Mouse (Mus musculus) stomach, postnatal 0 days (tissue): Measurements from ENCODE around the gene Ciao2b. TPM values are rescaled to one million over a fixed set of nuclear protein-coding genes. Genes with fewer than 3 reads are reported as not detected.

Experiments
- ATAC-seq: fragments of 200-750 bp; cut with Nextera tagmentation; 2 replicates; pipeline ENCODE4 v1.8.0; 2017; ENCODE audit not compliant: low FRiP score, low TSS enrichment
- DNase-seq: peaks from one replicate; pipeline ENCODE4 v3.0.0-alpha.2; 2016; ENCODE audit warnings: low spot score
- H3K27ac ChIP-seq: fragments of 300-500 bp; sonication (generic); replicated peaks from 2 replicates; pipeline ENCODE4 v1.5.1; 2014; ENCODE audit warnings: mild to moderate bottlenecking, control low read depth
- H3K27me3 ChIP-seq: fragments of 300-500 bp; sonication (generic); 2 replicates; pipeline ENCODE4 v1.6.1; 2014; ENCODE audit warnings: low read length; ENCODE audit not compliant: control insufficient read depth, insufficient read depth
- H3K36me3 ChIP-seq: fragments of 300-500 bp; sonication (generic); 2 replicates; pipeline ENCODE4 v1.6.1; 2014; ENCODE audit warnings: low read length, mixed read lengths; ENCODE audit not compliant: control insufficient read depth, insufficient read depth
- H3K4me1 ChIP-seq: fragments of 300-500 bp; sonication (generic); replicated peaks from 2 replicates; pipeline ENCODE4 v1.6.1; 2014; ENCODE audit warnings: antibody characterized with exemption; ENCODE audit not compliant: control insufficient read depth, insufficient read depth
- H3K4me2 ChIP-seq: fragments of 300-500 bp; sonication (generic); replicated peaks from 2 replicates; pipeline ENCODE4 v1.6.1; 2014; ENCODE audit warnings: low read depth, mild to moderate bottlenecking, control low read depth, moderate library complexity
- H3K4me3 ChIP-seq: fragments of 300-500 bp; sonication (generic); 2 replicates; pipeline ENCODE4 v1.5.1; 2014; ENCODE audit warnings: low read depth, low read length, control low read depth
- H3K9ac ChIP-seq: fragments of 300-500 bp; sonication (generic); 2 replicates; pipeline ENCODE4 v1.6.1; 2014; ENCODE audit warnings: mild to moderate bottlenecking, low read length, control low read depth, mixed read lengths
- H3K9me3 ChIP-seq: fragments of 300-500 bp; sonication (generic); 2 replicates; pipeline ENCODE4 v1.6.1; 2016; ENCODE audit warnings: low read length; ENCODE audit not compliant: control insufficient read depth
- CTCF ChIP-seq: IDR thresholded peaks from 2 replicates; pipeline ENCODE4 v1.5.1; 2016; ENCODE audit warnings: antibody characterized with exemption, low read depth, mild to moderate bottlenecking, moderate library complexity
- EP300 ChIP-seq: optimal IDR thresholded peaks from 2 replicates; pipeline ENCODE3; 2016; ENCODE audit warnings: antibody characterized with exemption
- WGBS: fragments of 180-500 bp; shearing (Covaris S2); extraction: QIAGEN DNeasy Blood & Tissue Kit; methylation state at CpG from one replicate; pipeline ENCODE4 v1.1.7; 2014; 5-methylcytosine and 5-hydroxymethylcytosine counted together
- polyA plus RNA-seq: library from polyadenylated mRNA; unstranded; fragments of >200 nt; fragmentation: Nextera tagmentation; extraction: Ambion mirVana; gene quantifications from 2 replicates; pipeline ENCODE4 v1.2.1, GENCODE M21; 2015

The Ciao2b gene
- polyA plus RNA-seq, 1 experiment from 2014 or later = 71.2 TPM

- ATAC-seq (no peak), DNase-seq (no peak)
- TF ChIP-seq EP300 = no peak
- TF ChIP-seq CTCF = no peak
- H3K36me3 ChIP-seq = no peaks in the 10 kb centered on the region
- WGBS = 38% methylated on average over 4 of the region's 4 CpGs
- no peaks in the 10 kb centered on the region for H3K4me1 ChIP-seq
- no peak overlapping the region for H3K27ac ChIP-seq
- H3K9me3 ChIP-seq = no peaks in the 10 kb centered on the region
- no peak overlapping the region for H3K4me3 ChIP-seq
- H3K9ac ChIP-seq = no peak overlapping the region
- no peak overlapping the region for H3K4me2 ChIP-seq
- no peaks in the 10 kb centered on the region for H3K27me3 ChIP-seq
Measured at GRCm38 (mm10) chr8:104611613-104612012, 30.2 kb downstream of the Ciao2b start.

GRCm38 (mm10) chr8:104610185-104610766 is 31.5 kb downstream of the Ciao2b start:
- Histone ChIP-seq H3K36me3 (no peaks in the 10 kb centered on the region), H3K4me3 (no peak overlapping the region), H3K27me3 (no peaks in the 10 kb centered on the region), H3K9me3 (no peaks in the 10 kb centered on the region), H3K4me2 (no peak overlapping the region), H3K9ac (no peak overlapping the region), H3K27ac (no peak overlapping the region), H3K4me1 (no peaks in the 10 kb centered on the region)
- DNase-seq (no peak), ATAC-seq (no peak)
- 65% methylated on average over 12 of the region's 12 CpGs for WGBS
- TF ChIP-seq EP300 (no peak), CTCF (no peak)

DNA sequence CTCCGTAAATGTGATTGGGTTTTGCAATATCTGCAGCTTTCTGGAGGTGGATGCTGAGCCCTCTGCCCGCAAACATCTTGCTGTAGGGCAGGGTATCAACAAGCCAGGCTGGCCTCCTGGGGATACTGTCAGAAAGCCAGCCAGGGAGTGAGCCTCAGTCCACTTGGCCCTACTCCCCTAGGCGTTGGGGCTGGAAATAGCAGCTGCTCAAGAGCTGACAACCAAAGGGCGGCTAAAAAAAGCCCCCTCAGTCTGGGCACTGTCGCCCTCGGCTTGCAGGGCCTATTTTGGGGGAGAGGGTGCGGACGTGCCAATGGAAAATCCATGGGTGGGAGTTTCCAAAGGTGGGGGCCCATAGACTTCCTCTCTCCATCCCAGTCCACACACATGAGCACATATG is 32.5 kb downstream of the Ciao2b start:
- H3K4me2 ChIP-seq = no peak overlapping the region
- no peak overlapping the region for H3K9ac ChIP-seq
- no peak overlapping the region for H3K4me3 ChIP-seq
- H3K4me1 ChIP-seq = no peaks in the 10 kb centered on the region
- DNase-seq (no peak), ATAC-seq (no peak)
- H3K36me3 ChIP-seq = no peaks in the 10 kb centered on the region
- no peaks in the 10 kb centered on the region for H3K9me3 ChIP-seq
- WGBS = 69% methylated on average over 8 of the region's 8 CpGs
- no peak for TF ChIP-seq CTCF
- TF ChIP-seq EP300 = no peak
- no peak overlapping the region for H3K27ac ChIP-seq
- no peaks in the 10 kb centered on the region for H3K27me3 ChIP-seq

- Histone ChIP-seq H3K27me3 (no peaks in the 10 kb centered on the region), H3K36me3 (no peaks in the 10 kb centered on the region), H3K4me2 (no peak overlapping the region), H3K4me1 (no peaks in the 10 kb centered on the region), H3K27ac (no peak overlapping the region), H3K4me3 (no peak overlapping the region), H3K9ac (no peak overlapping the region), H3K9me3 (no peaks in the 10 kb centered on the region)
- 86% methylated on average over 2 of the region's 2 CpGs for whole genome bisulfite sequencing
- TF ChIP-seq CTCF (no peak), EP300 (no peak)
- no peak for ATAC-seq
- no peak for DNase-seq
Measured at GRCm38 (mm10) chr8:104607944-104608343, 33.8 kb downstream of the Ciao2b start.

- DNase-seq (peak; percentile 16), ATAC-seq (peak; percentile 33; the same call in 1 of the 2 replicates)
- no peak overlapping the region for H3K4me3 ChIP-seq
- no peaks in the 10 kb centered on the region for H3K4me1 ChIP-seq
- no peaks in the 10 kb centered on the region for H3K27me3 ChIP-seq
- H3K36me3 ChIP-seq = no peaks in the 10 kb centered on the region
- H3K9ac ChIP-seq = no peak overlapping the region
- no peaks in the 10 kb centered on the region for H3K9me3 ChIP-seq
- no peak overlapping the region for H3K4me2 ChIP-seq
- 34% methylated on average over 6 of the region's 6 CpGs for WGBS
- no peak for TF ChIP-seq EP300
- TF ChIP-seq CTCF = no peak
- H3K27ac ChIP-seq = peak overlapping the region; percentile 49
Measured at GRCm38 (mm10) chr8:104606329-104606728, 35.4 kb downstream of the Ciao2b start.

DNA sequence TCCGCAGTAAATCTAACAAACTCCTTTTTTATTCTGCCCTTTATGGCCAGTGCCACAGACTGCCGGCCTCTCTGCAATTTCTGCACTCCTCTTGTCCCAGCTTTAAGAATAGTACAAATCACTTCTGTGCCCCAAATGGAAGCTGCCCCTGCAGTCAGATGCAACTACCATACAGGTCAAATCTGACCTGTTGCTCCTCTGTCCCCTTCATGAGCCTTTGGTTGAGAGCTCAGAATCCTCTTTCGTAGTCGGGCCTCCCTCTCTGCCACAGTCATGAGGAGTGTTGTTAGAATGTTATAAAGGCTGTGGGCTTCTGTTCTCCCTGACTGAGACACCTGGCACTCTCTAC is 38.5 kb downstream of the Ciao2b start:
- 77% methylated on average over 4 of the region's 4 CpGs for WGBS

More for the DNA sequence above, 38.5 kb downstream of the Ciao2b start:
- TF ChIP-seq CTCF (no peak), EP300 (no peak)
- no peaks in the 10 kb centered on the region for H3K4me1 ChIP-seq
- H3K4me3 ChIP-seq = no peak overlapping the region
- H3K27ac ChIP-seq = no peak overlapping the region
- no peaks in the 10 kb centered on the region for H3K9me3 ChIP-seq
- no peaks in the 10 kb centered on the region for H3K36me3 ChIP-seq
- DNase-seq (no peak), ATAC-seq (no peak)
- no peak overlapping the region for H3K4me2 ChIP-seq
- H3K9ac ChIP-seq = 0 out of 2 replicates have a peak overlapping the region, but pooled peaks have one; percentile 13
- no peaks in the 10 kb centered on the region for H3K27me3 ChIP-seq
